Mouse (Mus musculus): Measurements from ENCODE around the gene Rgp1. TPM values are rescaled to one million over a fixed set of nuclear protein-coding genes. Genes with fewer than 3 reads are reported as not detected.

Gene Rgp1
- polyA plus RNA-seq, 1 experiment: 31.9 TPM

DNA sequence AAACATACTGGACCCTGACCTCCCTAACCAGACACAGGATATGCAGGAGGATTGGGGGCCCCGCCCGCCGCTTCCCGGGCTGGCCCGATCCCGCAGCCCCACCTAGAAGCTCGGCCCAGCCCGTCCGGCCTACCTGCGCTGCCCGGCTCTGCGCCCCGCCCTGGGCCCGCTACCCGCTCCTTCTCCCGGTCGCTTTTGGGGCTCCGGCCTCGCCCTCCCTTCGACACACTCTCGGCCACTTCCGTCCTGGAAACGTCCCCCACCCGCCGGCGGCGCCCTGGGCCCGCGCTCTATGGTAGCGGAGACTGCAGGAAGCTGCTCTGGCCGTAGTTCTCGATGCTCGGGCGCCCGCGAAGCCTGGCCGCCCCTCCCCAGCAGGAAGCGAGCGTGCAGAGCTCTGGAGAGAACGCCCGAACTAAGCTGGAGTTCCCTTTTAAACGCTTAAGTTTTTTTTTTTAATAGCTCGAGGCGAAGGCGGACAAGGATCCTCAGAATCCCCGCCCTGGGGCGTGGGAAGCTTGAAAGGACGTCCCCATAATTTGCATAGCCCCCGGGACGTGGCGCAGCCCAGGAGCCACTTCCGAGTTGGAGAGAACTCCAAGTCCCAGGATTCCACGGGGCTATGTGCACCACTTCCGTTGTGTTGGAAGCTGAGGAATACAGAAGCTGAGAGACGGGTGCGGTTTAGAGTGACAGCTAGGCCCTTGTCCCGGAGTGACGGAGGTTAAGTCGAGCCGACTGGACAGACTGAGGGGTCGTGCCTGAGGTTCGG lies 16.3 kb upstream of the Rgp1 start, which contains the start of the genes Creb3 and Tln1:
Creb3 (plus strand) TSS at position 336 of the 772 bp plus-strand sequence.
Tln1 (minus strand) TSS at position 695 of the 772 bp plus-strand sequence.
- peak; percentile 57 for TF ChIP-seq POLR2A (IDR thresholded peaks at IDR 0.05; ENCODE audit: low read depth, low read length)
- no peak for TF ChIP-seq CTCF (IDR thresholded peaks at IDR 0.05; ENCODE audit: extremely low read depth, insufficient read length, insufficient replicate concordance, low read depth, low read length)
- H3K4me3 ChIP-seq (ENCODE audit: low read depth, low read length): peak within 1 kb of the TSS; percentile 84
- H3K27me3 ChIP-seq (ENCODE audit: control insufficient read depth, insufficient read depth, low read length): no peaks in the 10 kb centered on the region
- H3K4me1 ChIP-seq (ENCODE audit: control insufficient read depth, insufficient read depth, insufficient read length, low read length): peaks cover 17% of the 10 kb centered on the region; the same call in 1 of the 2 replicates
- peaks cover 25% of the 10 kb centered on the region for H3K36me3 ChIP-seq (ENCODE audit: control insufficient read depth, insufficient read depth, low read length)
- H3K27ac ChIP-seq (ENCODE audit: insufficient read depth, low read depth, low read length): peak within 1 kb of the TSS; percentile 93
- under 1% methylated on average over 62 of the region's 62 CpGs for WGBS

- Histone ChIP-seq H3K4me3 (ENCODE audit: low read depth, low read length) (peak overlapping the region; percentile 84), H3K4me1 (ENCODE audit: control insufficient read depth, insufficient read depth, insufficient read length, low read length) (peaks cover 17% of the 10 kb centered on the region; the same call in 1 of the 2 replicates), H3K27ac (ENCODE audit: insufficient read depth, low read depth, low read length) (peak overlapping the region; percentile 84), H3K27me3 (ENCODE audit: control insufficient read depth, insufficient read depth, low read length) (no peaks in the 10 kb centered on the region), H3K36me3 (ENCODE audit: control insufficient read depth, insufficient read depth, low read length) (peaks cover 33% of the 10 kb centered on the region)
- TF ChIP-seq CTCF (IDR thresholded peaks at IDR 0.05; ENCODE audit: extremely low read depth, insufficient read length, insufficient replicate concordance, low read depth, low read length) (no peak), POLR2A (IDR thresholded peaks at IDR 0.05; ENCODE audit: low read depth, low read length) (no peak)
- WGBS: 2% methylated on average over 22 of the region's 22 CpGs
Measured at GRCm38 (mm10) chr4:43562769-43563600, 15.5 kb upstream of the Rgp1 start.

DNA sequence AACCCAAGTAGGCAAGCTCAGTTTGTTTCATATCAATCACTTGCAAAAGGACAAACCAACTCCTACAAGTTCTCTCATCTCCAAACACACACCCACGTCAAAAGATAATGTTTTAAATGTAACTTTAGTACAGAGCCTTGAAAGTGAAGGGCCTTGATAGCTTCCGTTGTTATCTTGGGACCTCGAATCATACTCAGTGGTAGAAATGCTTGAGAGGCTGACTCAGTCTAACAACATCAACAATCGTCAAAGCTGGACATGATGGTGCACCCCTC lies 15.0 kb upstream of the Rgp1 start:
- no peak for TF ChIP-seq POLR2A (IDR thresholded peaks at IDR 0.05; ENCODE audit: low read depth, low read length)
- TF ChIP-seq CTCF (IDR thresholded peaks at IDR 0.05; ENCODE audit: extremely low read depth, insufficient read length, insufficient replicate concordance, low read depth, low read length): no peak
- peaks cover 13% of the 10 kb centered on the region; the same call in 1 of the 2 replicates for H3K4me1 ChIP-seq (ENCODE audit: control insufficient read depth, insufficient read depth, insufficient read length, low read length)
- 44% methylated on average over 4 of the region's 4 CpGs for WGBS
- peaks cover 39% of the 10 kb centered on the region for H3K36me3 ChIP-seq (ENCODE audit: control insufficient read depth, insufficient read depth, low read length)
- H3K27me3 ChIP-seq (ENCODE audit: control insufficient read depth, insufficient read depth, low read length): no peaks in the 10 kb centered on the region
- peak overlapping the region; percentile 84; the same call in 1 of the 2 replicates for H3K4me3 ChIP-seq (ENCODE audit: low read depth, low read length)
- H3K27ac ChIP-seq (ENCODE audit: insufficient read depth, low read depth, low read length): no peak overlapping the region

DNA sequence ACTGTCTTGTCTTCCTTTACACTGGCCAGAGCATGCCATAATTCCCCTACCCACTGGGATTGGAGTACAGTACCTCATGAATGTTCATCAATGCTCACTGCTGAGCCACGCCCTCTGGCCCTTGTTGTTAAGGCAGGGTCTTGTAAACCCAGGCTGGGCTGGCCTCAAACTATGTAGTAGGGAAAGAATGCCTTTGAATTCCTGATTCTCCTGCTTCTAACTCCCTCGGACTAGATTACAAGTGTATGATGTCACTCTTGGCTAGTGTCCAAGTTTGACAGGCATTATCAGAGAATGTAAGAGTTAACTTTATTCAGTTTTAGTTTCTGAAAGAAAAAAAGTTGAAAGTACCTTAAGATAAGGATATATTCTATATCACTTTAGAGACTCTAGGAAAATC lies 14.3 kb upstream of the Rgp1 start:
- TF ChIP-seq CTCF (IDR thresholded peaks at IDR 0.05; ENCODE audit: extremely low read depth, insufficient read length, insufficient replicate concordance, low read depth, low read length) (no peak), POLR2A (IDR thresholded peaks at IDR 0.05; ENCODE audit: low read depth, low read length) (no peak)
- H3K4me3 ChIP-seq (ENCODE audit: low read depth, low read length): no peak overlapping the region
- WGBS: 43% methylated on average over 2 of the region's 2 CpGs
- peaks cover 9% of the 10 kb centered on the region; the same call in 1 of the 2 replicates for H3K4me1 ChIP-seq (ENCODE audit: control insufficient read depth, insufficient read depth, insufficient read length, low read length)
- no peak overlapping the region for H3K27ac ChIP-seq (ENCODE audit: insufficient read depth, low read depth, low read length)
- peaks cover 45% of the 10 kb centered on the region for H3K36me3 ChIP-seq (ENCODE audit: control insufficient read depth, insufficient read depth, low read length)
- H3K27me3 ChIP-seq (ENCODE audit: control insufficient read depth, insufficient read depth, low read length): no peaks in the 10 kb centered on the region

DNA sequence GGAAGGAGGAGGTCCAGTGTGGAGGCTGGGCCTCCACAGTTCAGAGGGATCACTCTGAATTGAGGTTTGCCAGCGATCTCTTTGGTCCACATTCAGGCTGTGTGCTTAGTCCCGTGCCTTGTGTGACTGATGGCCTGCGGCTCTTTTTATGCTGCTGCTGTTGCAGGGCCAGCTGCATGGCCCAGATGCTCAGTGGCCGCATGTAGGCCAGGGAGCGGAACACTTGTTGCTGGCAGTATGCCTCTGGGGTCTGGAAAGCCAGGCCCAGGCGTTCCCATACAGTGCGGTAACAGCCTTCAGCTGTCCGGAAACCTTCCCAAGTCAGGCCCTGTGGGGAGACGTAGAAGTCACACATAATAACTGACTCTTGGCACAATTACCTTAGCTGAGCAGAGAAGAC lies 11.4 kb upstream of the Rgp1 start:
- Histone ChIP-seq H3K4me3 (ENCODE audit: low read depth, low read length) (no peak overlapping the region), H3K36me3 (ENCODE audit: control insufficient read depth, insufficient read depth, low read length) (peaks cover 59% of the 10 kb centered on the region), H3K27ac (ENCODE audit: insufficient read depth, low read depth, low read length) (no peak overlapping the region), H3K4me1 (ENCODE audit: control insufficient read depth, insufficient read depth, insufficient read length, low read length) (peaks cover 4% of the 10 kb centered on the region; the same call in 1 of the 2 replicates), H3K27me3 (ENCODE audit: control insufficient read depth, insufficient read depth, low read length) (no peaks in the 10 kb centered on the region)
- WGBS: 91% methylated on average over 9 of the region's 9 CpGs
- TF ChIP-seq CTCF (IDR thresholded peaks at IDR 0.05; ENCODE audit: extremely low read depth, insufficient read length, insufficient replicate concordance, low read depth, low read length): no peak
- TF ChIP-seq POLR2A (IDR thresholded peaks at IDR 0.05; ENCODE audit: low read depth, low read length): no peak

- Histone ChIP-seq H3K27ac (ENCODE audit: insufficient read depth, low read depth, low read length) (no peak overlapping the region), H3K27me3 (ENCODE audit: control insufficient read depth, insufficient read depth, low read length) (no peaks in the 10 kb centered on the region), H3K4me1 (ENCODE audit: control insufficient read depth, insufficient read depth, insufficient read length, low read length) (peaks cover 7% of the 10 kb centered on the region; the same call in 1 of the 2 replicates), H3K4me3 (ENCODE audit: low read depth, low read length) (no peak overlapping the region), H3K36me3 (ENCODE audit: control insufficient read depth, insufficient read depth, low read length) (peaks cover 43% of the 10 kb centered on the region)
- TF ChIP-seq POLR2A (IDR thresholded peaks at IDR 0.05; ENCODE audit: low read depth, low read length) (no peak), CTCF (IDR thresholded peaks at IDR 0.05; ENCODE audit: extremely low read depth, insufficient read length, insufficient replicate concordance, low read depth, low read length) (no peak)
- 76% methylated on average over 6 of the region's 6 CpGs for WGBS
Measured at GRCm38 (mm10) chr4:43571395-43572045, 7.0 kb upstream of the Rgp1 start.
